Mouse (Mus musculus) liver, adult 2 months (tissue): Measurements from ENCODE around the gene Ccnq.

ENCODE experiments used
- CTCF ChIP-seq: fragments of 200-500 bp; IDR thresholded peaks from 2 replicates; pipeline ENCODE4 v1.5.1; 2011; ENCODE audit warnings: low read depth, low read length, control low read depth
- POLR2A ChIP-seq: fragments of 200-500 bp; IDR thresholded peaks from 2 replicates; pipeline ENCODE4 v1.6.1; 2011; ENCODE audit warnings: low read length, control low read depth; ENCODE audit not compliant: insufficient read depth; ENCODE audit errors: extremely low read depth

GRCm38 (mm10) chr11:78791582-78791981, 40.1 kb upstream of the Ccnq start:
- TF ChIP-seq CTCF (no peak), POLR2A (no peak)
